Mouse (Mus musculus) B cell, adult 62 days (primary cell): Measurements from ENCODE around the gene Gatc. TPM values are rescaled to one million over a fixed set of nuclear protein-coding genes. Genes with fewer than 3 reads are reported as not detected.

Source experiments
- total RNA-seq: library from RNA; stranded (reverse); gene quantifications from 4 replicates; pipeline ENCODE4 v1.2.4, GENCODE M21; 2023

The Gatc gene
- 7.9 to 10.5 TPM (median 9.3 TPM) in 4 replicates for total RNA-seq

GRCm38 (mm10) chr5:115340577-115341313 lies at the start of gene Gatc, which contains the start of gene Triap1:
Gatc (minus strand) TSS chr5:115341178.
Triap1 (plus strand) TSS chr5:115341225.

GRCm38 (mm10) chr5:115348546-115349224 lies 7.7 kb upstream of the Gatc start, which contains the start of gene Cox6a1:
Cox6a1 (minus strand) TSS chr5:115348981.

GRCm38 (mm10) chr5:115326875-115327609 lies 13.9 kb downstream of the Gatc start, which contains the start of gene Srsf9:
Srsf9 (plus strand) TSS chr5:115327177.

GRCm38 (mm10) chr5:115300792-115301614 lies 40.0 kb downstream of the Gatc start, which contains the start of gene Dynll1:
Dynll1 (minus strand) TSS chr5:115300999.

Other genes starting within 250 kb of the Gatc start
- gene Gm10401, start 242.9 kb downstream of the Gatc start, total RNA-seq, result not detected in 4 replicates
- 16.6 to 22.9 TPM (median 18.8 TPM) in 4 replicates for gene Acads, start 221.8 kb downstream of the Gatc start, total RNA-seq
- gene Unc119b, start 206.2 kb downstream of the Gatc start, total RNA-seq, result 33.6 to 38.2 TPM (median 36.3 TPM) in 4 replicates
- gene Mlec, start 183.0 kb downstream of the Gatc start, total RNA-seq, result 74.1 to 89.1 TPM (median 75.2 TPM) in 4 replicates
- gene Cabp1, start 146.8 kb downstream of the Gatc start, total RNA-seq, result 0.29 to 0.79 TPM in 2 of 4 replicates, not detected in the others
- 36.4 to 44.0 TPM (median 37.7 TPM) in 4 replicates for gene Pop5, start 105.3 kb downstream of the Gatc start, total RNA-seq
- 134 to 148 TPM (median 145 TPM) in 4 replicates for gene Rnf10, start 68.3 kb downstream of the Gatc start, total RNA-seq
- gene Coq5, start 61.5 kb downstream of the Gatc start, total RNA-seq, result 25.8 to 33.2 TPM (median 27.6 TPM) in 4 replicates
- gene Dynll1, start 40.2 kb downstream of the Gatc start, total RNA-seq, result 249 to 290 TPM (median 276 TPM) in 4 replicates
- 66.4 to 73.2 TPM (median 69.7 TPM) in 4 replicates for gene Srsf9, start 14.0 kb downstream of the Gatc start, total RNA-seq
- gene Triap1, start within 50 bp of the Gatc start, total RNA-seq, result 15.3 to 20.9 TPM (median 19.2 TPM) in 4 replicates
- 183 to 211 TPM (median 197 TPM) in 4 replicates for gene Cox6a1, start 7.8 kb upstream of the Gatc start, total RNA-seq
- not detected in 4 replicates for gene Msi1, start 88.4 kb upstream of the Gatc start, total RNA-seq
- not detected in 4 replicates for gene Pla2g1b, start 125.1 kb upstream of the Gatc start, total RNA-seq
- gene Sirt4, start 143.5 kb upstream of the Gatc start, total RNA-seq, result 13.4 to 17.4 TPM (median 14.4 TPM) in 4 replicates
- gene Pxn, start 165.5 kb upstream of the Gatc start, total RNA-seq, result 69.9 to 83.9 TPM (median 79.3 TPM) in 4 replicates
- gene Rplp0, start 218.3 kb upstream of the Gatc start, total RNA-seq, result 1,427 to 1,461 TPM (median 1,435 TPM) in 4 replicates
- gene Gcn1l1, start 224.1 kb upstream of the Gatc start, total RNA-seq, result 104 to 115 TPM (median 110 TPM) in 4 replicates